Mouse (Mus musculus): Measurements from ENCODE around the gene Psg22. TPM values are rescaled to one million over a fixed set of nuclear protein-coding genes. Genes with fewer than 3 reads are reported as not detected.
A peak's percentile ranks its signal among the peaks of the same experiment; 100 is the strongest.
"Not testable (repeated sequence)": the region's sequence is repeated elsewhere in the genome, so short reads cannot be mapped to it uniquely, and the experiment has no call there.

Gene Psg22
- polyA plus RNA-seq, 1 experiment from 2014 or later: not detected

- no peak overlapping the region for H3K27ac ChIP-seq (replicated peaks; ENCODE audit: low read depth, low read length)
- ATAC-seq (ENCODE audit: low read depth): no peak
Observed at GRCm38 (mm10) chr7:18728391-18728790, 10.5 kb downstream of the Psg22 start.

GRCm38 (mm10) chr7:18733111-18733510 lies 15.2 kb downstream of the Psg22 start:
- Histone ChIP-seq H3K27ac (replicated peaks; ENCODE audit: low read depth, low read length) (no peak overlapping the region), H3K4me3 (ENCODE audit: low read depth, low read length) (no peak overlapping the region), H3K4me2 (ENCODE audit: low read depth, low read length) (no peak overlapping the region), H3K9me3 (ENCODE audit: control insufficient read depth, low read length) (no peaks in the 10 kb centered on the region), H3K4me1 (ENCODE audit: control insufficient read depth, insufficient read depth, low read length) (no peaks in the 10 kb centered on the region), H3K27me3 (replicated peaks; ENCODE audit: control insufficient read depth, insufficient read depth, low read length) (no peaks in the 10 kb centered on the region), H3K36me3 (ENCODE audit: control insufficient read depth, insufficient read depth, low read length) (no peaks in the 10 kb centered on the region), H3K9ac (ENCODE audit: low read depth, low read length) (no peak overlapping the region)
- ATAC-seq (ENCODE audit: low read depth) (no peak), DNase-seq (ENCODE audit: low spot score) (no peak)

More at GRCm38 (mm10) chr7:18728391-18728790, 10.5 kb downstream of the Psg22 start:
- no peak overlapping the region for H3K9ac ChIP-seq (ENCODE audit: low read depth, low read length)
- H3K4me1 ChIP-seq (ENCODE audit: control insufficient read depth, insufficient read depth, low read length): no peaks in the 10 kb centered on the region
- 74% methylated on average over 1 of the region's 1 CpGs for WGBS
- H3K9me3 ChIP-seq (ENCODE audit: control insufficient read depth, low read length): no peaks in the 10 kb centered on the region
- H3K4me3 ChIP-seq (ENCODE audit: low read depth, low read length): no peak overlapping the region
- H3K36me3 ChIP-seq (ENCODE audit: control insufficient read depth, insufficient read depth, low read length): no peaks in the 10 kb centered on the region
- H3K27me3 ChIP-seq (replicated peaks; ENCODE audit: control insufficient read depth, insufficient read depth, low read length): no peaks in the 10 kb centered on the region
- no peak overlapping the region for H3K4me2 ChIP-seq (ENCODE audit: low read depth, low read length)
- DNase-seq (ENCODE audit: low spot score): no peak

DNA sequence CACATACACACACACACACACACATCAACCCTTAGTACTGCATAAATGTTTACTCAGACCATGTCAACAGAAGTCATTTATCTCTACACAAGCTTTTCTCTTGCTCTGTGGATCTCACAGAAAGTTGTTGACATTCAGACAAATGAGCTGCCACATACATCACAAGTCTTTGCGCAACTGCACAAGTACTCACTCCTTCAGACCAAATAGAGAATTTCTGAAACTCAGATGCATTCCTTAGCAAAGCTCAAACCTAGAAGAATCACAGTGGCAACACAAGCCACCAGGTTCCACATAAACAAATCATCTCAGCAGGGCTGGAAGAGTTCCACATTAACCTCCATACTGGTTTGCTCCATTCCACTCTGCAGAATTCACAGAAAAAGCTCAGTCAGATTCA lies 16.6 kb downstream of the Psg22 start:
- Histone ChIP-seq H3K4me1 (ENCODE audit: control insufficient read depth, insufficient read depth, low read length) (no peaks in the 10 kb centered on the region), H3K9ac (ENCODE audit: low read depth, low read length) (no peak overlapping the region), H3K9me3 (ENCODE audit: control insufficient read depth, low read length) (no peaks in the 10 kb centered on the region), H3K36me3 (ENCODE audit: control insufficient read depth, insufficient read depth, low read length) (no peaks in the 10 kb centered on the region), H3K27me3 (replicated peaks; ENCODE audit: control insufficient read depth, insufficient read depth, low read length) (no peaks in the 10 kb centered on the region), H3K4me3 (ENCODE audit: low read depth, low read length) (no peak overlapping the region), H3K27ac (replicated peaks; ENCODE audit: low read depth, low read length) (no peak overlapping the region), H3K4me2 (ENCODE audit: low read depth, low read length) (no peak overlapping the region)
- ATAC-seq (ENCODE audit: low read depth) (no peak), DNase-seq (ENCODE audit: low spot score) (no peak)
- 78% methylated on average over 1 of the region's 1 CpGs for whole genome bisulfite sequencing

GRCm38 (mm10) chr7:18746189-18746860 lies 28.4 kb downstream of the Psg22 start:
- Histone ChIP-seq H3K36me3 (ENCODE audit: control insufficient read depth, insufficient read depth, low read length) (no peaks in the 10 kb centered on the region), H3K9me3 (ENCODE audit: control insufficient read depth, low read length) (0 out of 2 replicates have a peak, but pooled peaks cover 3% of the 10 kb centered on the region), H3K4me3 (ENCODE audit: low read depth, low read length) (peak overlapping the region; percentile 17; the same call in 1 of the 2 replicates), H3K4me1 (ENCODE audit: control insufficient read depth, insufficient read depth, low read length) (no peaks in the 10 kb centered on the region), H3K4me2 (ENCODE audit: low read depth, low read length) (peak overlapping the region; percentile 33), H3K27ac (replicated peaks; ENCODE audit: low read depth, low read length) (no peak overlapping the region), H3K9ac (ENCODE audit: low read depth, low read length) (no peak overlapping the region), H3K27me3 (replicated peaks; ENCODE audit: control insufficient read depth, insufficient read depth, low read length) (peaks cover 23% of the 10 kb centered on the region)
- ATAC-seq (ENCODE audit: low read depth) (peak; percentile 80), DNase-seq (ENCODE audit: low spot score) (peak; percentile 57)
- WGBS: 11% methylated on average over 20 of the region's 20 CpGs

- ATAC-seq (ENCODE audit: low read depth): not testable (repeated sequence)
Observed at GRCm38 (mm10) chr7:18747420-18747819, 29.5 kb downstream of the Psg22 start.

DNA sequence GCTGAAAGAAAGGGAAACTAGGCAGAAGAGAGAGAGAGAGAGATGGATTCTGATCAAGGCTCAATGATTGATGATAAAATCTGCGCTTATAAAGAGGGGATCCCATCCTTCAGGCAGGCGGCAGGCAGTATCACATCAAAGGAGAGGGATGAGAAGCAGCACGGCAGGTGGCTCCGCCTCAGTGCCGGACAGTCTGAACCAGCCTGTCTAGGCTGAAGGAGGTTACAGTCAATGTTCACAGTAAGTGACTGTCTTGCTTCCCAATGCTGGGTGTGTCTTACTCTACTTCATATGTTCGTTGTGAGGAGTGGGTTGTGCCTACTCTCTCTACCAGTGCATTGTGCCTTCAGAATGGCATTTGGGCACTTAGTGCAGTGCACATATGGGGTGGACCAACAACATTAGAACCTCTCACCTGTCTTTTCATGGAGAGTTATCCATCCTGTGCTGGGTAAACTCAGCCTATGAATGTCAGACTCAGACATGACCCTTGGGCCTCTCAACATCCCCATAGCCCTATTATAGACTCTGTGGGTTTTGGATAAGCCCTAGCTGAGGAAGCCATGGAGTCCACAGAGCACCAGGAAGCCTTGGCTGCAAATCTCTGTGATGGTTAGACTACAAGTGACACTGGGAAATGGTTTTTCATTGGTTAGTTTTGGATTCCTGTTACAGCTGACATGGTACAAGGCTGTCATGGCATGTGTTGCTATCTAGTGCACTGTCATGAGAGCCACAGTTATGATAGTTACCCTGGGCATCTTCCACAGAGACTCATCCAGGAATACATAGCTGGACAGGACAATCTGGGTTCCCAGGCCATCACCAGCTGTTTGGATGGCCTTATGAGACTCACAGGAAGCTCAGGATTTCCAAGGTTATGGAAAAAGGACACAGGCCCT lies 31.4 kb downstream of the Psg22 start:
- no peaks in the 10 kb centered on the region for H3K4me1 ChIP-seq (ENCODE audit: control insufficient read depth, insufficient read depth, low read length)
- no peaks in the 10 kb centered on the region for H3K36me3 ChIP-seq (ENCODE audit: control insufficient read depth, insufficient read depth, low read length)
- no peak for DNase-seq (ENCODE audit: low spot score)
- H3K27me3 ChIP-seq (replicated peaks; ENCODE audit: control insufficient read depth, insufficient read depth, low read length): peaks cover 23% of the 10 kb centered on the region
- H3K27ac ChIP-seq (replicated peaks; ENCODE audit: low read depth, low read length): no peak overlapping the region
- no peak overlapping the region for H3K4me2 ChIP-seq (ENCODE audit: low read depth, low read length)
- no peak overlapping the region for H3K9ac ChIP-seq (ENCODE audit: low read depth, low read length)
- no peak overlapping the region for H3K4me3 ChIP-seq (ENCODE audit: low read depth, low read length)
- 10% methylated on average over 6 of the region's 6 CpGs for WGBS
- no peak for ATAC-seq (ENCODE audit: low read depth)
- 0 out of 2 replicates have a peak, but pooled peaks cover 3% of the 10 kb centered on the region for H3K9me3 ChIP-seq (ENCODE audit: control insufficient read depth, low read length)

More at GRCm38 (mm10) chr7:18747420-18747819, 29.5 kb downstream of the Psg22 start:
- not testable (repeated sequence) for H3K4me2 ChIP-seq (ENCODE audit: low read depth, low read length); DNase-seq (ENCODE audit: low spot score); H3K4me3 ChIP-seq (ENCODE audit: low read depth, low read length); H3K36me3 ChIP-seq (ENCODE audit: control insufficient read depth, insufficient read depth, low read length); H3K9me3 ChIP-seq (ENCODE audit: control insufficient read depth, low read length); H3K4me1 ChIP-seq (ENCODE audit: control insufficient read depth, insufficient read depth, low read length); H3K9ac ChIP-seq (ENCODE audit: low read depth, low read length); H3K27ac ChIP-seq (replicated peaks; ENCODE audit: low read depth, low read length)
- peaks cover 23% of the 10 kb centered on the region for H3K27me3 ChIP-seq (replicated peaks; ENCODE audit: control insufficient read depth, insufficient read depth, low read length)
- 34% methylated on average over 2 of the region's 2 CpGs for WGBS

- 52% methylated on average over 10 of the region's 13 CpGs for WGBS
- H3K27me3 ChIP-seq (replicated peaks; ENCODE audit: control insufficient read depth, insufficient read depth, low read length): peaks cover 23% of the 10 kb centered on the region
- not testable (repeated sequence) for H3K4me1 ChIP-seq (ENCODE audit: control insufficient read depth, insufficient read depth, low read length); H3K4me2 ChIP-seq (ENCODE audit: low read depth, low read length); H3K9ac ChIP-seq (ENCODE audit: low read depth, low read length); H3K36me3 ChIP-seq (ENCODE audit: control insufficient read depth, insufficient read depth, low read length); H3K4me3 ChIP-seq (ENCODE audit: low read depth, low read length); H3K9me3 ChIP-seq (ENCODE audit: control insufficient read depth, low read length); H3K27ac ChIP-seq (replicated peaks; ENCODE audit: low read depth, low read length)
- peak; percentile 84 for ATAC-seq (ENCODE audit: low read depth)
- DNase-seq (ENCODE audit: low spot score): peak; percentile 83
Observed at GRCm38 (mm10) chr7:18749896-18750477, 32.1 kb downstream of the Psg22 start.

DNA sequence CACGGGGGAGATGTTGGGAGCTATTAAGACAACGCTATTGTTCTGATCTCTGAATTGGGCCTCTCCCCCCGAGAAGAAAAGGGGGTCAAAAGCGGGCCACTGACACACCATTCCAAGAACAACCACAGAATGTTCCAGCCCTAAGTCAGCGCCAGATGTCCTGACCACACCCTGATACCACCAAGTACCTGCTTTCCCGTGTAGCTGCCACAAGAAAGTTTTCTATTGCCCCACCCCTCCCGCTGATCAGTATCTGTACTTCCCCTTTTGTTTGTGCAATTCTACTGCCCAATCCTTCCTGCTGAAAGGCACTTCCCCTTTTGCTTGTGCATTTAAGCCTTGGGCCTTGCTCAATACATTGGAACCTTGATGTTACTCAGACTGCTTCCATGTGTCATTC lies 42.3 kb downstream of the Psg22 start:
- not testable (repeated sequence) for H3K27ac ChIP-seq (replicated peaks; ENCODE audit: low read depth, low read length); H3K27me3 ChIP-seq (replicated peaks; ENCODE audit: control insufficient read depth, insufficient read depth, low read length); H3K9me3 ChIP-seq (ENCODE audit: control insufficient read depth, low read length); DNase-seq (ENCODE audit: low spot score); H3K36me3 ChIP-seq (ENCODE audit: control insufficient read depth, insufficient read depth, low read length); H3K4me1 ChIP-seq (ENCODE audit: control insufficient read depth, insufficient read depth, low read length); H3K4me2 ChIP-seq (ENCODE audit: low read depth, low read length); ATAC-seq (ENCODE audit: low read depth); H3K9ac ChIP-seq (ENCODE audit: low read depth, low read length); H3K4me3 ChIP-seq (ENCODE audit: low read depth, low read length)
- 90% methylated on average over 7 of the region's 7 CpGs for WGBS
